Mouse (Mus musculus) inflammation-experienced regulatory T-cells, adult 6 months (primary cell): Measurements from ENCODE around the gene Rbm20. TPM values are rescaled to one million over a fixed set of nuclear protein-coding genes. Genes with fewer than 3 reads are reported as not detected.

Experiments
- polyA plus RNA-seq, 3 experiments: library from polyadenylated mRNA; unstranded; fragments of 100-300 nt; shearing (Covaris generic); gene quantifications; one replicate each; pipeline ENCODE4 v1.2.1; 2017

Rbm20 gene
- polyA plus RNA-seq, 3 experiments from 2014 or later = 0.15 to 0.20 (median 0.15) TPM

Other genes starting within 250 kb of the Rbm20 start
- 10 to 100 TPM in 1 of 3 experiments, 1 to 10 TPM in 2; 5.8 to 13.8 (median 6.4) TPM for gene Dusp5, start 148.2 kb upstream of the Rbm20 start, polyA plus RNA-seq
- gene Nutf2-ps1, start 88.2 kb upstream of the Rbm20 start, polyA plus RNA-seq = 100 to 1,000 TPM; 144 to 258 (median 167) TPM
- 10 to 100 TPM; 38.7 to 43.1 (median 39.0) TPM for gene Smc3, start 76.9 kb upstream of the Rbm20 start, polyA plus RNA-seq
- gene Pdcd4, start 214.9 kb downstream of the Rbm20 start, polyA plus RNA-seq = 100 to 1,000 TPM; 405 to 678 (median 450) TPM